13 mouse cellular contexts compared by ENCODE assay signal in genomic region chr1:42700171-42700570, GRCm38 (mm10). TPM values are rescaled to one million over a fixed set of nuclear protein-coding genes. Genes with fewer than 3 reads are reported as not detected.
DNase-seq lines count a peak whose midpoint lies in the region; ATAC-seq and TF ChIP-seq lines count a peak whose summit lies in the region.
"Had no signal": no experiment of that assay in that cellular context is flagged by ENCODE, and none has a peak within 500 bp of the region (broad histone marks: within the 10 kb centered on the region; RNA-seq: fewer than 3 reads in every experiment).

No protein-coding gene starts in this region.

- no peak for TF ChIP-seq CTCF in layer of hippocampus, adult 2 months (conservative IDR thresholded peaks at IDR 0.05)

- H3K4me1 ChIP-seq in forebrain, embryonic 11.5 days (replicated peaks; ENCODE audit: control insufficient read depth, insufficient read depth, low read length): peaks cover 12% of the 10 kb centered on the region
- H3K4me1 ChIP-seq in hindbrain, embryonic 15.5 days (replicated peaks): peaks cover 35% of the 10 kb centered on the region
- peaks cover 56% of the 10 kb centered on the region for H3K4me1 ChIP-seq in neural tube, embryonic 13.5 days (replicated peaks)
- peaks cover 2% of the 10 kb centered on the region for H3K4me1 ChIP-seq in liver, embryonic 11.5 days (replicated peaks; ENCODE audit: control insufficient read depth, insufficient read depth, low read length)

- H3K9ac ChIP-seq in forebrain, embryonic 11.5 days (ENCODE audit: low read length): peak overlapping the region; percentile 84
- peak overlapping the region; percentile 38 for H3K9ac ChIP-seq in hindbrain, embryonic 15.5 days
- peak overlapping the region; percentile 99 for H3K9ac ChIP-seq in neural tube, embryonic 13.5 days
- H3K9ac ChIP-seq in liver, embryonic 11.5 days (ENCODE audit: low read depth, low read length): no peak overlapping the region
- H3K9ac ChIP-seq: limb, embryonic 12.5 days; lung, embryonic 14.5 days had no signal

- H3K9me3 ChIP-seq in forebrain, embryonic 11.5 days (ENCODE audit: control insufficient read depth, low read length): no peaks in the 10 kb centered on the region
- H3K9me3 ChIP-seq in hindbrain, embryonic 15.5 days: no peaks in the 10 kb centered on the region
- H3K9me3 ChIP-seq in neural tube, embryonic 13.5 days: no peaks in the 10 kb centered on the region
- H3K9me3 ChIP-seq in liver, embryonic 11.5 days (ENCODE audit: control insufficient read depth, low read length): no peaks in the 10 kb centered on the region
- H3K9me3 ChIP-seq: limb, embryonic 12.5 days had no signal

- H3K4me3 ChIP-seq in layer of hippocampus, adult 2 months: peak overlapping the region; percentile 71
- H3K4me3 ChIP-seq in forebrain, embryonic 11.5 days (ENCODE audit: low read depth, low read length): peak overlapping the region; percentile 95
- peak overlapping the region; percentile 34 for H3K4me3 ChIP-seq in hindbrain, embryonic 15.5 days
- peak overlapping the region; percentile 90 for H3K4me3 ChIP-seq in neural tube, embryonic 13.5 days
- no peak overlapping the region for H3K4me3 ChIP-seq in liver, embryonic 11.5 days (ENCODE audit: low read depth, low read length)
- H3K4me3 ChIP-seq: limb, embryonic 12.5 days; megakaryocyte, embryonic 14.5 days had no signal

- no peak for DNase-seq in layer of hippocampus, adult 2 months (ENCODE audit: low spot score in 2 of 2)
- no peak for DNase-seq in layer of hippocampus, adult 18-20 months (ENCODE audit: low spot score in 2 of 2)
- peak; percentile 40 for DNase-seq in forebrain, embryonic 11.5 days (ENCODE audit: low spot score)
- no peak for DNase-seq in liver, embryonic 11.5 days (ENCODE audit: low spot score)
- DNase-seq in gastrocnemius, adult 18-20 months (ENCODE audit: low spot score): no peak
- DNase-seq: adrenal gland, adult 8-10 months had no signal

- H3K4me2 ChIP-seq in forebrain, embryonic 11.5 days (ENCODE audit: low read depth, low read length, severe bottlenecking): peak overlapping the region; percentile 51
- H3K4me2 ChIP-seq in hindbrain, embryonic 15.5 days: peak overlapping the region; percentile 97
- peak overlapping the region; percentile 86 for H3K4me2 ChIP-seq in neural tube, embryonic 13.5 days
- H3K4me2 ChIP-seq in liver, embryonic 11.5 days: no peak overlapping the region
- H3K4me2 ChIP-seq: limb, embryonic 12.5 days had no signal

- WGBS in forebrain, embryonic 11.5 days: 7% methylated on average over 3 of the region's 3 CpGs
- 17% methylated on average over 3 of the region's 3 CpGs for WGBS in hindbrain, embryonic 15.5 days
- 5% methylated on average over 3 of the region's 3 CpGs for WGBS in neural tube, embryonic 13.5 days
- 9% methylated on average over 3 of the region's 3 CpGs for WGBS in liver, embryonic 11.5 days

- ATAC-seq in forebrain, embryonic 11.5 days (replicated peaks; ENCODE audit: low FRiP score): no peak
- no peak for ATAC-seq in hindbrain, embryonic 15.5 days (ENCODE audit: low FRiP score, low read depth)
- no peak for ATAC-seq in neural tube, embryonic 13.5 days (ENCODE audit: low read depth)
- ATAC-seq in liver, embryonic 11.5 days (replicated peaks; ENCODE audit: low FRiP score): no peak
- ATAC-seq in granulocyte monocyte progenitor cell, adult 5-6 weeks (replicated peaks; ENCODE audit: poor library complexity, severe bottlenecking): no peak

- peaks cover 2% of the 10 kb centered on the region; the same call in 1 of the 2 replicates for H3K36me3 ChIP-seq in forebrain, embryonic 11.5 days (ENCODE audit: control insufficient read depth, insufficient read depth, low read length)
- H3K36me3 ChIP-seq in hindbrain, embryonic 15.5 days: no peaks in the 10 kb centered on the region
- 0 out of 2 replicates have a peak, but pooled peaks cover 8% of the 10 kb centered on the region for H3K36me3 ChIP-seq in neural tube, embryonic 13.5 days
- no peaks in the 10 kb centered on the region for H3K36me3 ChIP-seq in liver, embryonic 11.5 days (ENCODE audit: control insufficient read depth, insufficient read depth, low read length)
- H3K36me3 ChIP-seq: limb, embryonic 12.5 days had no signal

- H3K27ac ChIP-seq in layer of hippocampus, adult 2 months: peak overlapping the region; percentile 94
- no peak overlapping the region for H3K27ac ChIP-seq in forebrain, embryonic 11.5 days (ENCODE audit: low read depth, low read length)
- H3K27ac ChIP-seq in hindbrain, embryonic 15.5 days (replicated peaks): peak overlapping the region; percentile 17; the same call in 1 of the 2 replicates
- peak overlapping the region; percentile 52; the same call in 1 of the 2 replicates for H3K27ac ChIP-seq in neural tube, embryonic 13.5 days (replicated peaks)
- no peak overlapping the region for H3K27ac ChIP-seq in liver, embryonic 11.5 days (ENCODE audit: low read depth, low read length)
- H3K27ac ChIP-seq: limb, embryonic 12.5 days had no signal

- no peaks in the 10 kb centered on the region; the same call in 1 of the 2 replicates for H3K27me3 ChIP-seq in forebrain, embryonic 11.5 days (ENCODE audit: control insufficient read depth, insufficient read depth, low read length)
- H3K27me3 ChIP-seq in hindbrain, embryonic 15.5 days: no peaks in the 10 kb centered on the region
- H3K27me3 ChIP-seq in neural tube, embryonic 13.5 days: peaks cover 8% of the 10 kb centered on the region
- H3K27me3 ChIP-seq in liver, embryonic 11.5 days (replicated peaks; ENCODE audit: control insufficient read depth, insufficient read depth, low read length): peaks cover 94% of the 10 kb centered on the region

RNA-seq across cellular contexts. Expression of gene Pou3f3, which starts 4.6 kb away (rescaled TPM):
- total RNA-seq in layer of hippocampus, adult 2 months (2021): 10 to 100 TPM; 60.7 to 66.4 TPM
- 10 to 100 TPM; 67.0 to 70.0 TPM for total RNA-seq in layer of hippocampus, adult 18-20 months (2021)
- 28.5 and 29.3 TPM in 2 replicates for polyA plus RNA-seq in forebrain, embryonic 11.5 days (2014; fragmentation: Nextera tagmentation; extraction: Ambion mirVana)
- polyA plus RNA-seq in hindbrain, embryonic 15.5 days (2015; fragmentation: Nextera tagmentation; extraction: Ambion mirVana): 11.0 and 16.4 TPM in 2 replicates
- polyA plus RNA-seq in neural tube, embryonic 13.5 days (2015; fragmentation: Nextera tagmentation; extraction: Ambion mirVana): 10.5 and 12.2 TPM in 2 replicates
- 0.08 and 0.11 TPM in 2 replicates for polyA plus RNA-seq in liver, embryonic 11.5 days (2014; fragmentation: Nextera tagmentation; extraction: Ambion mirVana)
- total RNA-seq in granulocyte monocyte progenitor cell, adult 5-6 weeks (2014; fragmentation: Nextera tagmentation): not detected in 2 replicates
- not detected in 2 replicates for total RNA-seq in granulocyte monocyte progenitor cell, adult 5-6 weeks (2017)
- not detected for total RNA-seq in gastrocnemius, adult 18-20 months (2021)
- polyA plus RNA-seq: small intestine, adult 2 months had no signal

Comparison
In these comparisons a context has a peak if more than half of its experiments do, and no peak if none do; other contexts are left out.
1. H3K27ac ChIP-seq: peak in layer of hippocampus, adult 2 months (single experiment), hindbrain, embryonic 15.5 days (single experiment) and neural tube, embryonic 13.5 days (single experiment); none in forebrain, embryonic 11.5 days (single experiment) and liver, embryonic 11.5 days (single experiment).
2. RNA of gene Pou3f3, which starts 4.6 kb away (total RNA-seq): 67.0 to 70.0 TPM in layer of hippocampus, adult 18-20 months and 60.7 to 66.4 TPM in layer of hippocampus, adult 2 months; not detected in granulocyte monocyte progenitor cell, adult 5-6 weeks and not detected in gastrocnemius, adult 18-20 months; every median in the first group is over 10 times any median in the second.